31 mouse cellular contexts compared by ENCODE assay signal in the genomic region with DNA sequence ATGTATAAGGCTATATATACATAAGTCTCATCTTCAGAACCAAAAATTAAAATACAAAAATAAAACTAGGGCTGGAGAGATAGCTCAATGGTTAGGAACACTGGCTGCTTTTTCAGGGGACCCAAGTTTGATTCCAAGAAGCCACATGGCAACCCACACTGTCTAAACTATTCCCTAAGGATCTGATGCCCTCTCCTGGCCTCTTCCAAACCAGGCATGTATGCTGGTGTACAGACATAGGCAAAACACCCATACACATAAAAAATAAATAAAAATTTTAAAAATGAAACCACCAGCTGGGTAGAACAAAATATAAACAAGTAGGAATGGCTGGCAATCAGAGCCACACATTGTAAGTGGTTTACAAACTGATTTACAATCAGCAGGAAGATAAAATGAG. TPM values are rescaled to one million over a fixed set of nuclear protein-coding genes. Genes with fewer than 3 reads are reported as not detected.
A peak's percentile ranks its signal among the peaks of the same experiment; 100 is the strongest.
DNase-seq lines count a peak whose midpoint lies in the region; TF ChIP-seq lines count a peak whose summit lies in the region.
"Had no signal": no experiment of that assay in that cellular context is flagged by ENCODE, and none has a peak within 500 bp of the region (broad histone marks: within the 10 kb centered on the region; RNA-seq: fewer than 3 reads in every experiment).

No protein-coding gene starts in this region.

- TF ChIP-seq CTCF in heart, adult 2 months (IDR thresholded peaks at IDR 0.05) = peak; percentile 48
- peak; percentile 17 for TF ChIP-seq CTCF in left cerebral cortex, adult 2 months (IDR thresholded peaks at IDR 0.05)

- TF ChIP-seq POLR2A in heart, adult 2 months (IDR thresholded peaks at IDR 0.05; ENCODE audit: insufficient read depth, low read depth, low read length) = no peak

- no peak overlapping the region for H3K27ac ChIP-seq in heart, adult 2 months
- H3K27ac ChIP-seq in left cerebral cortex, adult 2 months = no peak overlapping the region
- H3K27ac ChIP-seq: embryonic facial prominence, embryonic 10.5 days; embryonic facial prominence, embryonic 15.5 days; forebrain, embryonic 12.5 days; heart, embryonic 13.5 days; limb, embryonic 10.5 days; limb, embryonic 15.5 days; liver, embryonic 14.5 days; lung, embryonic 15.5 days; macrophage; neural tube, embryonic 15.5 days had no signal

- intact Hi-C loops in heart, adult 2 months (cut with DNase I) = no loop called here
- intact Hi-C loops in left cerebral cortex, adult 2 months (cut with DNase I) = no loop called here

- no peak overlapping the region for H3K9ac ChIP-seq in heart, adult 2 months (ENCODE audit: low read depth, low read length)
- H3K9ac ChIP-seq: embryonic facial prominence, embryonic 15.5 days; forebrain, embryonic 12.5 days; heart, embryonic 13.5 days; limb, embryonic 15.5 days; liver, embryonic 14.5 days; lung, embryonic 15.5 days; neural tube, embryonic 15.5 days had no signal

- no peaks in the 10 kb centered on the region for H3K4me1 ChIP-seq in heart, adult 2 months (ENCODE audit: control insufficient read depth, insufficient read depth, low read length)
- H3K4me1 ChIP-seq: embryonic facial prominence, embryonic 10.5 days; embryonic facial prominence, embryonic 15.5 days; forebrain, embryonic 12.5 days; heart, embryonic 13.5 days; limb, embryonic 10.5 days; limb, embryonic 15.5 days; lung, embryonic 15.5 days; neural tube, embryonic 15.5 days had no signal

- peaks cover 2% of the 10 kb centered on the region; the same call in 1 of the 2 replicates for H3K36me3 ChIP-seq in heart, adult 2 months (ENCODE audit: control insufficient read depth, insufficient read depth, low read length)

- TF ChIP-seq EP300 in heart, adult 2 months (IDR thresholded peaks at IDR 0.05; ENCODE audit: insufficient read depth, low read depth, low read length) = no peak

- H3K79me2 ChIP-seq in heart, adult 2 months (replicated peaks; ENCODE audit: control insufficient read depth, insufficient read depth, low read length) = no peaks in the 10 kb centered on the region

- no peak for DNase-seq in heart, adult 2 months
- DNase-seq in heart, adult 11 months = no peak
- no peak for DNase-seq in left cerebral cortex, adult 2 months (ENCODE audit: extremely low spot score in 1 of 2, low spot score in 2 of 2)
- DNase-seq in left cerebral cortex, adult 9 months (ENCODE audit: low spot score in 2 of 2) = no peak
- DNase-seq in 3T3-L1 (ENCODE audit: low read depth, low spot score) (peak; percentile 15), MN1 (ENCODE audit: low spot score) (peak; percentile 22)
- no peak for DNase-seq in adrenal gland, postnatal 14 days
- DNase-seq in spleen, adult 12 weeks (ENCODE audit: low spot score) = no peak
- DNase-seq: adrenal gland, postnatal 10 days; B cell, adult 2 months; cerebellum, adult 18-20 months; cerebellum, postnatal 10 days; gastrocnemius, postnatal 36 days; heart, postnatal 14 days; kidney, adult 8-10 months; kidney, postnatal 14 days; midbrain, embryonic 14.5 days; retina, postnatal 1 day; right cerebral cortex, postnatal 14 days; thymus, adult 18-20 months; thymus, postnatal 36 days had no signal

- H3K27me3 ChIP-seq in heart, adult 2 months (ENCODE audit: control insufficient read depth, insufficient read depth, low read length) = no peaks in the 10 kb centered on the region
- H3K27me3 ChIP-seq: embryonic facial prominence, embryonic 15.5 days; forebrain, embryonic 12.5 days; heart, embryonic 13.5 days; limb, embryonic 15.5 days; lung, embryonic 15.5 days; neural tube, embryonic 15.5 days had no signal

- no peak overlapping the region for H3K4me3 ChIP-seq in heart, adult 2 months
- H3K4me3 ChIP-seq in left cerebral cortex, adult 2 months = no peak overlapping the region
- H3K4me3 ChIP-seq: embryonic facial prominence, embryonic 10.5 days; embryonic facial prominence, embryonic 15.5 days; forebrain, embryonic 12.5 days; heart, embryonic 13.5 days; limb, embryonic 10.5 days; limb, embryonic 15.5 days; lung, embryonic 15.5 days; neural tube, embryonic 15.5 days had no signal

RNA-seq across cellular contexts. Expression of a gene that starts 48.1 kb away (rescaled TPM):
- total RNA-seq in heart, adult 2 months (2021) = 10 to 100 TPM; 24.0 to 25.6 TPM
- polyA plus RNA-seq in heart, adult 2 months (2012; rRNA removed) = 19.6 and 27.7 TPM in 2 replicates
- 10 to 100 TPM; 67.4 to 76.7 TPM for total RNA-seq in left cerebral cortex, adult 2 months (2021)
- total RNA-seq in adrenal gland, postnatal 14 days (2021) = 31.5 and 40.2 TPM in 2 replicates

Comparison
In these comparisons a context has a peak if more than half of its experiments do, and no peak if none do; other contexts are left out.
1. DNase-seq: peak in 3T3-L1 (single experiment) and MN1 (single experiment); none in heart, adult 2 months (0 of 2), heart, adult 11 months (single experiment), left cerebral cortex, adult 2 months (0 of 2), left cerebral cortex, adult 9 months (0 of 2), adrenal gland, postnatal 14 days (single experiment) and spleen, adult 12 weeks (single experiment).